In genomic region chr1:65185524-65186205, GRCm38 (mm10) we compare ENCODE assay signal across 8 mouse cellular contexts. TPM values are rescaled to one million over a fixed set of nuclear protein-coding genes. Genes with fewer than 3 reads are reported as not detected.
DNase-seq lines count a peak whose midpoint lies in the region; ATAC-seq and TF ChIP-seq lines count a peak whose summit lies in the region.

No protein-coding gene starts in this region.

- ATAC-seq in forebrain, embryonic 12.5 days (ENCODE audit: low FRiP score) = no peak; the same call in 1 of the 2 replicates
- ATAC-seq in kidney, postnatal 0 days (replicated peaks; ENCODE audit: low FRiP score, low read depth) = no peak
- ATAC-seq in midbrain, embryonic 15.5 days (replicated peaks) = no peak; the same call in 1 of the 2 replicates

- peak; percentile 18 to 53 (median 52); a peak in 5 of 6 replicates for TF ChIP-seq CTCF in MEL (IDR thresholded peaks at IDR 0.05 in 2 of 3, conservative IDR thresholded peaks at IDR 0.05 in 1 of 3; ENCODE audit: control insufficient read depth in 1 of 3, insufficient read depth in 1 of 3, low read depth in 2 of 3, low read length in 3 of 3, poor library complexity in 1 of 3, severe bottlenecking in 1 of 3)
- peak; percentile 56 for TF ChIP-seq CTCF in kidney, postnatal 0 days (IDR thresholded peaks at IDR 0.05; ENCODE audit: low read depth)
- no peak for TF ChIP-seq CTCF in thymus, adult 2 months (IDR thresholded peaks at IDR 0.05; ENCODE audit: borderline replicate concordance, control insufficient read depth, extremely low read depth, insufficient read depth, low read length, poor library complexity)

- H3K9ac ChIP-seq in MEL (ENCODE audit: control insufficient read depth, low read depth, low read length, poor library complexity, severe bottlenecking) = peak overlapping the region; percentile 62
- H3K9ac ChIP-seq in forebrain, embryonic 12.5 days = peak overlapping the region; percentile 39
- peak overlapping the region; percentile 52 for H3K9ac ChIP-seq in kidney, postnatal 0 days (ENCODE audit: low read depth, low read length)
- H3K9ac ChIP-seq in midbrain, embryonic 15.5 days = peak overlapping the region; percentile 44

- no peak for TF ChIP-seq POLR2A in MEL (IDR thresholded peaks at IDR 0.05; ENCODE audit: control insufficient read depth in 1 of 2, insufficient read depth in 1 of 2, low read depth in 1 of 2, low read length in 2 of 2, poor library complexity in 1 of 2)
- TF ChIP-seq POLR2A in thymus, adult 2 months (IDR thresholded peaks at IDR 0.05; ENCODE audit: control insufficient read depth, extremely low read depth, insufficient read depth, low read length, poor library complexity) = no peak

- peak; percentile 91 for DNase-seq in heart, adult 11 months
- no peak for DNase-seq in heart, postnatal 25 days (ENCODE audit: low spot score)
- DNase-seq in MEL (ENCODE audit: low read depth, low spot score) = no peak
- peak; percentile 34 for DNase-seq in kidney, postnatal 0 days (ENCODE audit: low spot score)
- no peak for DNase-seq in c-Kit-positive CD71-positive TER-119-positive erythroid progenitor cells, embryonic 14.5 days (ENCODE audit: low spot score)
- no peak for DNase-seq in thymus, adult 2 months

- intact Hi-C loops in heart, postnatal 25 days (cut with DNase I) = no loop called here

- no peaks in the 10 kb centered on the region for H3K9me3 ChIP-seq in MEL (replicated peaks; ENCODE audit: insufficient read depth, low read length)
- H3K9me3 ChIP-seq in forebrain, embryonic 12.5 days = no peaks in the 10 kb centered on the region
- H3K9me3 ChIP-seq in kidney, postnatal 0 days (replicated peaks; ENCODE audit: low read length) = no peaks in the 10 kb centered on the region
- no peaks in the 10 kb centered on the region for H3K9me3 ChIP-seq in midbrain, embryonic 15.5 days

- H3K4me2 ChIP-seq in forebrain, embryonic 12.5 days = peak overlapping the region; percentile 81
- peak overlapping the region; percentile 75 for H3K4me2 ChIP-seq in kidney, postnatal 0 days (ENCODE audit: low read length)
- peak overlapping the region; percentile 58 for H3K4me2 ChIP-seq in midbrain, embryonic 15.5 days

- H3K79me2 ChIP-seq in MEL (ENCODE audit: control insufficient read depth, insufficient read depth, low read length, poor library complexity) = peaks cover 17% of the 10 kb centered on the region

- peak overlapping the region; percentile 49 to 66 for H3K4me3 ChIP-seq in MEL (ENCODE audit: control insufficient read depth in 1 of 2, insufficient read depth in 1 of 2, low read depth in 2 of 2, low read length in 2 of 2)
- H3K4me3 ChIP-seq in forebrain, embryonic 12.5 days (replicated peaks) = peak overlapping the region; percentile 87
- peak overlapping the region; percentile 92 for H3K4me3 ChIP-seq in kidney, postnatal 0 days (replicated peaks; ENCODE audit: low read depth, low read length)
- H3K4me3 ChIP-seq in midbrain, embryonic 15.5 days = peak overlapping the region; percentile 88
- no peak overlapping the region for H3K4me3 ChIP-seq in thymus, adult 2 months (ENCODE audit: control insufficient read depth, insufficient read depth, low read length)

- peak in 1 of 2 experiments; percentile 64; a peak in 2 of 4 replicates for TF ChIP-seq EP300 in MEL (IDR thresholded peaks at IDR 0.05; ENCODE audit: low read depth in 1 of 2, low read length in 2 of 2)

- WGBS in forebrain, embryonic 12.5 days = 29% methylated on average over 12 of the region's 12 CpGs
- WGBS in kidney, postnatal 0 days = 24% methylated on average over 12 of the region's 12 CpGs
- 28% methylated on average over 12 of the region's 12 CpGs for WGBS in midbrain, embryonic 15.5 days
- WGBS in thymus, adult 2 months = 34% methylated on average over 12 of the region's 12 CpGs

- TF ChIP-seq RAD21 in MEL (IDR thresholded peaks at IDR 0.05; ENCODE audit: low read depth, low read length) = peak; percentile 7; the same call in 1 of the 2 replicates

- H3K36me3 ChIP-seq in MEL (ENCODE audit: control insufficient read depth in 1 of 2, insufficient read depth in 2 of 2, low read length in 2 of 2) = peaks cover 3 to 20% of the 10 kb centered on the region in 2 experiments; a peak in 3 of 4 replicates
- no peaks in the 10 kb centered on the region for H3K36me3 ChIP-seq in forebrain, embryonic 12.5 days (replicated peaks)
- no peaks in the 10 kb centered on the region for H3K36me3 ChIP-seq in kidney, postnatal 0 days (ENCODE audit: insufficient read depth, low read length)
- H3K36me3 ChIP-seq in midbrain, embryonic 15.5 days (replicated peaks) = no peaks in the 10 kb centered on the region
- H3K36me3 ChIP-seq in thymus, adult 2 months (ENCODE audit: control insufficient read depth, insufficient read depth, low read length) = no peaks in the 10 kb centered on the region

- no peaks in the 10 kb centered on the region for H3K27me3 ChIP-seq in MEL (ENCODE audit: control insufficient read depth in 1 of 2, insufficient read depth in 2 of 2, low read length in 2 of 2)
- no peaks in the 10 kb centered on the region for H3K27me3 ChIP-seq in forebrain, embryonic 12.5 days
- H3K27me3 ChIP-seq in kidney, postnatal 0 days (ENCODE audit: insufficient read depth, low read length) = no peaks in the 10 kb centered on the region
- H3K27me3 ChIP-seq in midbrain, embryonic 15.5 days (replicated peaks) = no peaks in the 10 kb centered on the region
- H3K27me3 ChIP-seq in thymus, adult 2 months (ENCODE audit: control insufficient read depth, insufficient read depth, low read length) = no peaks in the 10 kb centered on the region

- H3K4me1 ChIP-seq in MEL (ENCODE audit: control insufficient read depth in 1 of 2, insufficient read depth in 2 of 2, low read length in 2 of 2) = peaks cover 6 to 11% of the 10 kb centered on the region in 2 experiments; a peak in 3 of 4 replicates
- peaks cover 15% of the 10 kb centered on the region for H3K4me1 ChIP-seq in forebrain, embryonic 12.5 days
- H3K4me1 ChIP-seq in kidney, postnatal 0 days (replicated peaks; ENCODE audit: insufficient read depth, low read length) = no peaks in the 10 kb centered on the region
- peaks cover 17% of the 10 kb centered on the region for H3K4me1 ChIP-seq in midbrain, embryonic 15.5 days
- H3K4me1 ChIP-seq in thymus, adult 2 months (replicated peaks; ENCODE audit: control insufficient read depth, insufficient read depth, low read length) = 0 out of 2 replicates have a peak, but pooled peaks cover 2% of the 10 kb centered on the region

- H3K27ac ChIP-seq in MEL (ENCODE audit: control insufficient read depth, low read depth, low read length) = peak overlapping the region; percentile 75
- H3K27ac ChIP-seq in forebrain, embryonic 12.5 days = peak overlapping the region; percentile 14; the same call in 1 of the 2 replicates
- no peak overlapping the region for H3K27ac ChIP-seq in kidney, postnatal 0 days
- H3K27ac ChIP-seq in midbrain, embryonic 15.5 days = peak overlapping the region; percentile 69
- H3K27ac ChIP-seq in thymus, adult 2 months (ENCODE audit: control insufficient read depth, insufficient read depth, low read length) = no peak overlapping the region

TF ChIP-seq in MEL, 35 proteins besides CTCF, POLR2A, EP300 and RAD21 (continues in another document):
- TF ChIP-seq NRF1 (IDR thresholded peaks at IDR 0.05; ENCODE audit: insufficient read depth, low read depth, low read length, poor library complexity, severe bottlenecking) = no peak
- TF ChIP-seq SIN3A (IDR thresholded peaks at IDR 0.05; ENCODE audit: low read length) = no peak
- TF ChIP-seq UBTF (IDR thresholded peaks at IDR 0.05; ENCODE audit: borderline replicate concordance, insufficient read depth, low read depth, low read length) = no peak
- TF ChIP-seq MEF2A (IDR thresholded peaks at IDR 0.05; ENCODE audit: extremely low read depth, insufficient replicate concordance, low read depth, low read length, poor library complexity, severe bottlenecking) = no peak
- no peak for TF ChIP-seq MAX (IDR thresholded peaks at IDR 0.05; ENCODE audit: low read length)
- TF ChIP-seq TCF12 (IDR thresholded peaks at IDR 0.05; ENCODE audit: low read depth, low read length) = 0 out of 2 replicates have a peak, but pooled peaks have one; percentile 51
- no peak for TF ChIP-seq MAFK (IDR thresholded peaks at IDR 0.05; ENCODE audit: borderline replicate concordance, low read depth, low read length)
- TF ChIP-seq HCFC1 (IDR thresholded peaks at IDR 0.05; ENCODE audit: low read depth, low read length) = no peak
- peak; percentile 60; the same call in 1 of the 2 replicates for TF ChIP-seq ZNF384 (IDR thresholded peaks at IDR 0.05; ENCODE audit: low read depth, low read length)
- no peak for TF ChIP-seq CHD1 (IDR thresholded peaks at IDR 0.05; ENCODE audit: low read depth, low read length)
- no peak for TF ChIP-seq MAZ (IDR thresholded peaks at IDR 0.05; ENCODE audit: low read depth, low read length)
- TF ChIP-seq GATA1 (IDR thresholded peaks at IDR 0.05; ENCODE audit: low read depth, low read length) = peak; percentile 78
- no peak for TF ChIP-seq ELF1 (IDR thresholded peaks at IDR 0.05; ENCODE audit: low read depth, low read length)
- TF ChIP-seq ZC3H11A (IDR thresholded peaks at IDR 0.05; ENCODE audit: low read depth, low read length) = no peak
- TF ChIP-seq USF1 (IDR thresholded peaks at IDR 0.05; ENCODE audit: low read depth, low read length) = no peak
- no peak for TF ChIP-seq NELFE (IDR thresholded peaks at IDR 0.05; ENCODE audit: low read depth, low read length)
- TF ChIP-seq GABPA (IDR thresholded peaks at IDR 0.05; ENCODE audit: low read depth, low read length) = no peak

RNA-seq across cellular contexts. Expression of gene Idh1, which starts 0.6 kb away (rescaled TPM):
- 10 to 100 TPM; 65.9 to 74.1 TPM for total RNA-seq in heart, postnatal 25 days (2021)
- total RNA-seq in MEL (2012; rRNA removed) = 19.3 and 26.8 TPM in 2 replicates
- polyA plus RNA-seq in MEL (2012; ENCODE audit: insufficient read depth in 1 of 2, insufficient read length in 2 of 2, low read depth in 1 of 2, low replicate concordance in 2 of 2, missing spikeins in 1 of 2) = 10 to 100 TPM in 1 of 2 experiments, not detected in 1; 26.7 TPM
- polyA plus RNA-seq in forebrain, embryonic 12.5 days (2016; fragmentation: Nextera tagmentation; extraction: Ambion mirVana) = 343 and 355 TPM in 2 replicates
- 292 and 296 TPM in 2 replicates for polyA plus RNA-seq in kidney, postnatal 0 days (2015; fragmentation: Nextera tagmentation; extraction: Ambion mirVana)
- polyA plus RNA-seq in midbrain, embryonic 15.5 days (2015; fragmentation: Nextera tagmentation; extraction: Ambion mirVana) = 529 and 531 TPM in 2 replicates
- 13.3 and 14.4 TPM in 2 replicates for polyA plus RNA-seq in thymus, adult 2 months (2012; rRNA removed)

RNA-seq across cellular contexts. Expression of gene Pikfyve, which starts 0.8 kb away (rescaled TPM):
- 10 to 100 TPM; 10.5 to 11.2 TPM for total RNA-seq in heart, postnatal 25 days (2021)
- total RNA-seq in MEL (2012; rRNA removed) = 13.3 and 14.7 TPM in 2 replicates
- polyA plus RNA-seq in MEL (2012; ENCODE audit: insufficient read depth in 1 of 2, insufficient read length in 2 of 2, low read depth in 1 of 2, low replicate concordance in 2 of 2, missing spikeins in 1 of 2) = 10 to 100 TPM in 1 of 2 experiments, not detected in 1; 11.5 TPM
- 18.1 and 20.6 TPM in 2 replicates for polyA plus RNA-seq in forebrain, embryonic 12.5 days (2016; fragmentation: Nextera tagmentation; extraction: Ambion mirVana)
- polyA plus RNA-seq in kidney, postnatal 0 days (2015; fragmentation: Nextera tagmentation; extraction: Ambion mirVana) = 9.2 and 9.8 TPM in 2 replicates
- polyA plus RNA-seq in midbrain, embryonic 15.5 days (2015; fragmentation: Nextera tagmentation; extraction: Ambion mirVana) = 10.6 and 12.8 TPM in 2 replicates
- 13.4 and 13.7 TPM in 2 replicates for polyA plus RNA-seq in thymus, adult 2 months (2012; rRNA removed)

Comparison
In these comparisons a context has a peak if more than half of its experiments do, and no peak if none do; other contexts are left out.
1. DNase-seq: peak in heart, adult 11 months (single experiment) and kidney, postnatal 0 days (single experiment); none in heart, postnatal 25 days (single experiment), MEL (single experiment), c-Kit-positive CD71-positive TER-119-positive erythroid progenitor cells, embryonic 14.5 days (single experiment) and thymus, adult 2 months (single experiment).
2. H3K27ac ChIP-seq: peak in MEL (single experiment), forebrain, embryonic 12.5 days (single experiment) and midbrain, embryonic 15.5 days (single experiment); none in kidney, postnatal 0 days (single experiment) and thymus, adult 2 months (single experiment).
3. RNA of gene Idh1, which starts 0.6 kb away (polyA plus RNA-seq): 529 to 531 TPM in midbrain, embryonic 15.5 days, 343 to 355 TPM in forebrain, embryonic 12.5 days and 292 to 296 TPM in kidney, postnatal 0 days; 26.7 TPM in MEL and 13.3 to 14.4 TPM in thymus, adult 2 months; every median in the first group is over 10 times any median in the second.
4. Peak in every context shown above with its lines, with median percentiles within 50 percentile points of each other: H3K9ac ChIP-seq and H3K4me2 ChIP-seq.